Mouse (Mus musculus) limb, embryonic 13.5 days (tissue): ENCODE measurements around the gene Tent5b. TPM values are rescaled to one million over a fixed set of nuclear protein-coding genes. Genes with fewer than 3 reads are reported as not detected.
"Not testable (repeated sequence)": the region's sequence is repeated elsewhere in the genome, so short reads cannot be mapped to it uniquely, and the experiment has no call there.

Experiments
- ATAC-seq: fragments of 200-750 bp; cut with Nextera tagmentation; 2 replicates; pipeline ENCODE4 v1.8.0; 2017; ENCODE audit warnings: low read depth, moderate number of reproducible peaks, moderate TSS enrichment; ENCODE audit not compliant: low FRiP score
- H3K27ac ChIP-seq: fragments of 300-500 bp; sonication (generic); 2 replicates; pipeline ENCODE4 v1.5.1; 2015; ENCODE audit warnings: inconsistent platforms, mild to moderate bottlenecking, moderate library complexity
- H3K27me3 ChIP-seq: fragments of 300-500 bp; sonication (generic); 2 replicates; pipeline ENCODE4 v1.6.1; 2015; ENCODE audit warnings: mild to moderate bottlenecking, inconsistent platforms
- H3K36me3 ChIP-seq: fragments of 300-500 bp; sonication (generic); 2 replicates; pipeline ENCODE4 v1.6.1; 2015; ENCODE audit warnings: inconsistent platforms, mild to moderate bottlenecking, moderate library complexity
- H3K4me1 ChIP-seq: fragments of 300-500 bp; sonication (generic); 2 replicates; pipeline ENCODE4 v1.6.1; 2015; ENCODE audit warnings: inconsistent platforms
- H3K4me2 ChIP-seq: fragments of 300-500 bp; sonication (generic); replicated peaks from 2 replicates; pipeline ENCODE4 v1.6.1; 2015; ENCODE audit warnings: inconsistent platforms, mild to moderate bottlenecking, moderate library complexity
- H3K4me3 ChIP-seq: fragments of 300-500 bp; sonication (generic); 2 replicates; pipeline ENCODE4 v1.5.1; 2015; ENCODE audit warnings: moderate library complexity, mild to moderate bottlenecking, inconsistent platforms
- H3K9ac ChIP-seq: fragments of 300-500 bp; sonication (generic); 2 replicates; pipeline ENCODE4 v1.6.1; 2015; ENCODE audit warnings: mild to moderate bottlenecking, inconsistent platforms
- H3K9me3 ChIP-seq: fragments of 300-500 bp; sonication (generic); 2 replicates; pipeline ENCODE4 v1.6.1; 2016; ENCODE audit warnings: inconsistent platforms
- WGBS: fragments of 180-500 bp; shearing (Covaris S2); methylation state at CpG from one replicate; pipeline ENCODE4 v1.1.7; 2015; 5-methylcytosine and 5-hydroxymethylcytosine counted together
- polyA plus RNA-seq: library from polyadenylated mRNA; unstranded; fragments of >200 nt; fragmentation: Nextera tagmentation; extraction: Ambion mirVana; gene quantifications from 2 replicates; pipeline ENCODE4 v1.2.1, GENCODE M21; 2015

Tent5b gene
- polyA plus RNA-seq, 1 experiment from 2014 or later: 0.92 TPM

DNA sequence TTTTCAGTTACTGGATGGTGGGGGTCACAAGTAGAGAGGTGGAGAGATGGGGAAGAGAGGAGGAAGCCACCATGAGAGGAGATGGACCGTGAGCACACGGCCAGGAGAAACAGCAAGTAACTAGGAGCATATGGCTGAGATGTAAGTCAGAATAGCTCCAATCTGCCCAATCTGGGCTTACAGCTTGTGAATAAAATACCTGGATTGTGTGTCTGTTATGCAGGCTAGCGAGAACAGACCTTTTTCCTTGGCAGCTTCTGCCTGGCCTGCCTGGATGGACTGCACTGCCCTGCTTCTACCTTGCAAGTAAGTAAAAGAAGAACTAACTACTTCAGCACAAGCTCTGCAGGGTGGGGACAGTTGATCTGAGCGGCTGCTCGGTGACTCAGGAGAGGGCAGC, 31.1 kb downstream of the Tent5b start:
- Histone ChIP-seq H3K36me3 (no peaks in the 10 kb centered on the region), H3K4me1 (no peaks in the 10 kb centered on the region), H3K4me3 (no peak overlapping the region), H3K27ac (no peak overlapping the region), H3K9me3 (no peaks in the 10 kb centered on the region), H3K9ac (no peak overlapping the region; the same call in 1 of the 2 replicates), H3K4me2 (no peak overlapping the region), H3K27me3 (peaks cover 32% of the 10 kb centered on the region)
- 71% methylated on average over 5 of the region's 5 CpGs for WGBS
- no peak for ATAC-seq

DNA sequence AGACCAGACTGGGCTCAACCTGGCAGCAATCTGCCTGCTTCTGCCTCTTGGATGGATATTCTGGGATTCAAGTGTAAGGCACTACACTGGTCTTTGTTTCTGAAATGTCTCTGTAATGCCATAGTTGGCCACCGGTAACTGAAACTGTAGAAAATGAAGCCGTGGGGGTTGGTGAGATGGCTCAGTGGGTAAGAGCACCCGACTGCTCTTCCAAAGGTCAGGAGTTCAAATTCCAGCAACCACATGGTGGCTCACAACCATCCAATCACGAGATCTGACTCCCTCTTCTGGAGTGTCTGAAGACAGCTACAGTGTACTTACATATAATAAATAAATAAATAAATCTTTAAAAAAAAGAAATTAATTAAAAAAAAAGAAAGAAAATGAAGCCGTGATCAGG, 32.6 kb downstream of the Tent5b start:
- H3K9me3 ChIP-seq, H3K4me2 ChIP-seq, H3K4me1 ChIP-seq, ATAC-seq, H3K4me3 ChIP-seq, H3K36me3 ChIP-seq, H3K9ac ChIP-seq, H3K27ac ChIP-seq: not testable (repeated sequence)
- 46% methylated on average over 5 of the region's 5 CpGs for WGBS
- peaks cover 32% of the 10 kb centered on the region for H3K27me3 ChIP-seq

DNA sequence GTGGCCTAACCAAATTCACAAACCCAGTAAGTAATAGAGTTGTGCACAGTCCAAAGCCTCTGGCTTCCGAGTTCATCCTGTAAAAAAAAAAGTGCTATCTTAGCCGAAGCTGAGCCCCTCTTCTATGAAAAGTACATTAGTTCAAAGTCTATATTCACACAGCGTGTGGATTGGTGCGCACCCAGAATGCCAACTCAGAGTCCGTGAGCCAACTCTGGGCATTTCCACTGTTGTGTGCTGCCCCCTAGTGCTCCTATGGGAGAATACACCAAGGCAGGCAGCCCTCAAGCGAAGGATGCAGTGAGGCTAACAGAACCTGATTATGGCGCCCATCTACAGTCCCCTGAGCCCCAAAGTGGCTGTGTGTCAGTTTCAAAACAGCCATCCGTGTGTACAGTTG, 33.0 kb downstream of the Tent5b start:
- H3K9ac ChIP-seq: no peak overlapping the region
- H3K9me3 ChIP-seq: no peaks in the 10 kb centered on the region
- H3K4me1 ChIP-seq: no peaks in the 10 kb centered on the region
- H3K27me3 ChIP-seq: peaks cover 32% of the 10 kb centered on the region
- ATAC-seq: peak; percentile 40; the same call in 1 of the 2 replicates
- WGBS: 9% methylated on average over 8 of the region's 8 CpGs
- H3K27ac ChIP-seq: no peak overlapping the region
- H3K4me2 ChIP-seq: no peak overlapping the region
- no peak overlapping the region for H3K4me3 ChIP-seq
- no peaks in the 10 kb centered on the region for H3K36me3 ChIP-seq

DNA sequence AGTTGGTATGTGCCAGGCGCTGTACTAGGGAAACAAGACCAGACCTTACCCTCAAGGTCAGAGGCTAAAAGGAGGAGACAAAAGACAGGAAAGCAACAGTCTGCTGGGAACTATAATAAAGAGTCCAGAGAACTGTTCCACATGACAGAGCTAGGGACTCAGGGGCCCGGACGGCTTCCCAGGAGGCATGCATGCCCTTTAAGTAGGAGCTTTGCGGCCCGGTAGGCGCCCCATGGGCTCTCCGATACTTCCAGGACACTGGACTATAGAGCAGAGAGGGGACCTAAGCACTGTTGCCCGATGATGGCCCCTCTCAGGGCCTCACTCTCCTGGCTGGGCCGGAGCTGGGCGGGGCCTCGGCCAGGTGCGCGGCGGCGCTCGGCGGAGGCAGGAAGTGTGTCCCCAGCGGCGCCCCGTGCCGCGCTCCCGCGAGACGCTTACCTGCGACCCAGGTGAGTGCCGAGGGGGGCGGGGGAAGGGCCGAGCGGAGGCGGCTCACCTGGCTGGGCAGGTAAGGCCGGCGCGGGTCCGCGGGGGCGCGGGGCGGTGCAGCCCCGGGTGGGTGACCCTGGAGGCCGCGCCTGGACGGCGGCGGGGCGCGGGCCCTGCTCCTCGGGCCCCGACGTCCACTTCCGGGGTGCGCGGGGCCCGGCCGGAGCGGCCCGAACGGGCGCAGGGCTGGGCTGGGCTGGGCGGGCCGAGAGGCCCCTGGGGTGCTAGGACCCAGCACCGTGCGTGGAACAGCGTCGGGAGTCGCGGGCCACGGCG, 38.9 kb downstream of the Tent5b start, which contains the start of gene Kdf1:
Kdf1 (plus strand) TSS at position 363 of the 768 bp plus-strand sequence.
- WGBS: 3% methylated on average over 68 of the region's 69 CpGs
- no peaks in the 10 kb centered on the region for H3K36me3 ChIP-seq

DNA sequence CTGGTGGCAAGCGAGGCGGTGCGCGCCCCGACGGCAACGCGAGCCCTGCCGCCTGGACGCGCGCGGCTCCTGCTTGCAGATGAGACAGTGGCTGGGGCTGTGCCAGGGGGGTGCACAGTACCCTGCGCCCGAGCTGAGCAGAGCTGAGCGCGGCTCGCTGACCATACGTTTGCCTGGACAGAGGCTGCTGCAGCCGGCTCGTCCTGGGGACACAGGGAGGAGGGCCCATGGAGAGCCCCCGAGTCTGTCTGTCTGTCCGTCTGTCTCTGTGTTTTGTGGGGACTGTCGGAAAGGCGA, 39.4 kb downstream of the Tent5b start:
- Histone ChIP-seq H3K4me1 (peaks cover 7% of the 10 kb centered on the region; the same call in 1 of the 2 replicates), H3K9me3 (no peaks in the 10 kb centered on the region), H3K27me3 (peaks cover 64% of the 10 kb centered on the region), H3K4me3 (peak overlapping the region; percentile 53), H3K27ac (no peak overlapping the region), H3K36me3 (no peaks in the 10 kb centered on the region), H3K4me2 (peak overlapping the region; percentile 72), H3K9ac (peak overlapping the region; percentile 59)
- ATAC-seq: 0 out of 2 replicates have a peak, but pooled peaks have one; percentile 8
- 6% methylated on average over 25 of the region's 25 CpGs for WGBS

More for the DNA sequence above, 38.9 kb downstream of the Tent5b start, which contains the start of gene Kdf1:
- ATAC-seq: peak; percentile 40; the same call in 1 of the 2 replicates
- H3K27ac ChIP-seq: no peak within 1 kb of the TSS
- H3K4me1 ChIP-seq: peaks cover 7% of the 10 kb centered on the region; the same call in 1 of the 2 replicates
- H3K4me3 ChIP-seq: peak within 1 kb of the TSS; percentile 53
- no peaks in the 10 kb centered on the region for H3K9me3 ChIP-seq
- H3K9ac ChIP-seq: peak within 1 kb of the TSS; percentile 59
- peaks cover 64% of the 10 kb centered on the region for H3K27me3 ChIP-seq
- peak within 1 kb of the TSS; percentile 72 for H3K4me2 ChIP-seq

DNA sequence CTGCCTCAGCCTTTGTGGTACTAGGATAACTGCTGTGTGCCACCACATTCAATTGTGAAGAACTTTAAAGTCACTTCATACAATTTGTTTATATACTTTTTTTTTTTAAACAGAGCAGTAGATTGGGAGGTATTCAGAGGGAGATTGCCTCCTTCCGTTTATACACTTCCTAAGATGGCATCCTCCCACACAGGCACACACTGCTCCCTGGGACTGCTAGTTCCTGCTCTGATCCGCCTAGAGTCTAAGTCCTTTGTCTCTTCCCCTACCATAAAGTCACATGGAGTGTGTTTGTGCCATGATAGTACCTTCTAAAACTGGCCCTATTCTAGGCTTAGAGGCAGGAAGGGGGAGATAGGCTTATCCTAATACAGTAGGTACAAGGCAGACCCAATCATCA, 41.6 kb downstream of the Tent5b start:
- no peak overlapping the region for H3K27ac ChIP-seq
- no peaks in the 10 kb centered on the region for H3K36me3 ChIP-seq
- no peak for ATAC-seq
- H3K4me3 ChIP-seq: no peak overlapping the region
- peaks cover 57% of the 10 kb centered on the region for H3K27me3 ChIP-seq
- no peak overlapping the region for H3K4me2 ChIP-seq
- peaks cover 7% of the 10 kb centered on the region; the same call in 1 of the 2 replicates for H3K4me1 ChIP-seq
- H3K9ac ChIP-seq: no peak overlapping the region
- 63% methylated on average over 2 of the region's 2 CpGs for WGBS
- 0 out of 2 replicates have a peak, but pooled peaks cover under 1% of the 10 kb centered on the region for H3K9me3 ChIP-seq

DNA sequence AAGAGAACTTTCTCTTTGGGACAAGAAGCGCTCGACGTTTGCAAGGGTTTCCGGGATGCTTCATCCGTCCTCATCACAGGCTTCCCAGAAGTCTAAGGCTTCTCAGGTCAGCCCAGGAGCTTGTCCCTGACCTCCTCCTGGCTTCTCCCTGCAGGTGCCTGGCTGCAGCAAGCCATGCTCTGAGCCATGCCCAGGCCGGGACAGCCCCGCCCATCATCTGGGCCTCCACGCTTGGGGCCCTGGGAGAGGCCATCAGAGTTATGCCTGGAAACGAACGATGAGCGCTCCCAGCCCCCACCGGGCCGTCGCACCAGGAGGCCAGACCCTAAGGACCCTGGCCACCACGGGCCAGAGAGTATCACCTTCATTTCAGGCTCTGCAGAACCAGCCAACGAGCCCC, 47.9 kb downstream of the Tent5b start:
- Histone ChIP-seq H3K27ac (no peak overlapping the region), H3K27me3 (no peaks in the 10 kb centered on the region), H3K9ac (no peak overlapping the region), H3K4me2 (no peak overlapping the region), H3K4me1 (no peaks in the 10 kb centered on the region), H3K36me3 (peaks cover 49% of the 10 kb centered on the region), H3K4me3 (no peak overlapping the region), H3K9me3 (peaks cover 4% of the 10 kb centered on the region; the same call in 1 of the 2 replicates)
- ATAC-seq: no peak
- WGBS: 63% methylated on average over 16 of the region's 16 CpGs

DNA sequence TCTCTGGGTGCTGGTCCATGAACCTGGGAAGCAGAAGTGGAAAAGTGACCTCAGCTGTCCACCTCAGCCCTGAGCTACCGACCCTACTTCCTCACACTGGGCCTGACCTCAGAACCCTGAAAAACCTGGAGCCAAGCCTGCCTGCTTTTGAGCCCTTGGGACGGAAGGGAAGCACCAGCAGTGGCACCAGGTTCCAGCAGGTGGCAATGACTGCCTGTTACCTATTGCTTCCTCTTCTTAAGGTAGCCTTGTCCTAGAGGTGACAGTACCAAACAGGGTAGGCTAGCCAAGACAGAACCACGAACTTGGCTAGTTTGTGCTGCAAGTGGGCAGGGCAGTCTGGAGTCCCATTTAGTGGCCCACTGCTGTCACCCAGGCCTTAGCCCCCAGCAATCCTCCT, 52.8 kb downstream of the Tent5b start:
- H3K4me3 ChIP-seq: no peak overlapping the region
- no peak for ATAC-seq
- 87% methylated on average over 3 of the region's 3 CpGs for WGBS
- H3K4me1 ChIP-seq: no peaks in the 10 kb centered on the region
- H3K9ac ChIP-seq: no peak overlapping the region
- H3K27ac ChIP-seq: no peak overlapping the region
- H3K4me2 ChIP-seq: no peak overlapping the region
- H3K36me3 ChIP-seq: peaks cover 95% of the 10 kb centered on the region
- no peaks in the 10 kb centered on the region for H3K27me3 ChIP-seq
- no peaks in the 10 kb centered on the region for H3K9me3 ChIP-seq

DNA sequence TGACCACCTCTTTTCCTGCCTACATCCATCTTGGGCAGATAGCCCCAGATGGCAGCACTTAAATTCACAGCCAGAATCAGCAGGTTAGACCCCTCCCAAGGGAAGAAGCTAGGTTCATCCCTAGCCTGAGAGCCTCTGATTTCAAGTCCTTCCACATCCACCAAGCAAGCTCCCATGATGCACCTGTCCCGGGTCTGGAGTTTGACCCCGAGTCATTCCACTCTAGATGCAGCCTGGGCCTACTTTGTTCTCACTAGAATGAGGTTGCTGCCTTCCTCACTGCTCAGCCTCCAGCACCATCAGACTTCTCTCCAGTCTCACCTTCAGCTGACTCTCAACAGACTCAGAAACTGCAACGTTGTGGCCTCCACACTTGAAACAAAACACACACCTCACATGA, 56.1 kb downstream of the Tent5b start:
- Histone ChIP-seq H3K9me3 (no peaks in the 10 kb centered on the region), H3K9ac (no peak overlapping the region), H3K4me2 (no peak overlapping the region), H3K27ac (no peak overlapping the region), H3K4me3 (no peak overlapping the region), H3K4me1 (no peaks in the 10 kb centered on the region), H3K36me3 (peaks cover 98% of the 10 kb centered on the region), H3K27me3 (no peaks in the 10 kb centered on the region)
- no peak for ATAC-seq
- 84% methylated on average over 3 of the region's 3 CpGs for WGBS

DNA sequence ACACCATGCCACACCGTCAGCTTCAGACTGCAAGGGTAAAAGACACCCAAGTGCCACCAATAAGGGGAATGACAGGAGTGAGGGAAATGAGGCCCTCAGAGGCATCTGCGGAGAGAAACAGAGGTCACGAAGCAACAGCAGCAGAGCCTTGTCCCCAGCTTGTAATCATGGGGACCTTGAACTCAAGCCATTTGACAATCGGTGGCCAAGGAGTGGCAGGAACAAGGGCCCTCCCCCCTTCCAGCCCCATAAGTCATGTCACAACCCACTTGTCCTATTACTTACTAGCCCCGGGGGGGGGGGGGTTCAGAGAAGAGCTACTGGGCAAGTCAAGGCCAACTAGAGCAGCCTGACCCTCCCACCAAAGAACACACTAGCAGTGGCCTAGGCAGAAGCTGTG, 56.7 kb downstream of the Tent5b start:
- no peaks in the 10 kb centered on the region for H3K4me1 ChIP-seq

More for the DNA sequence above, 56.7 kb downstream of the Tent5b start:
- 88% methylated on average over 5 of the region's 5 CpGs for WGBS
- Histone ChIP-seq H3K36me3 (peaks cover 98% of the 10 kb centered on the region), H3K4me2 (no peak overlapping the region), H3K27ac (no peak overlapping the region), H3K27me3 (no peaks in the 10 kb centered on the region), H3K4me3 (no peak overlapping the region), H3K9ac (no peak overlapping the region), H3K9me3 (no peaks in the 10 kb centered on the region)
- ATAC-seq: no peak
